Mouse (Mus musculus): ENCODE measurements around the gene Tescl.

GRCm38 (mm10) chr7:24291387-24292090 lies 42.2 kb downstream of the Tescl start:
- TF ChIP-seq CTCF (IDR thresholded peaks at IDR 0.05; ENCODE audit: low read depth, low read length) = no peak
- TF ChIP-seq POLR2A (IDR thresholded peaks at IDR 0.05; ENCODE audit: borderline replicate concordance, low read depth, low read length) = no peak
